Mouse (Mus musculus) heart, adult 2 months (tissue): ENCODE measurements around the gene Ttll1.

Experiments
- CTCF ChIP-seq: fragments of 200-600 bp; IDR thresholded peaks from 2 replicates; pipeline ENCODE4 v1.8.1; 2022; ENCODE audit warnings: antibody characterized with exemption, mild to moderate bottlenecking, moderate library complexity
- POLR2A ChIP-seq: fragments of 200-500 bp; IDR thresholded peaks from 2 replicates; pipeline ENCODE4 v1.6.1; 2011; ENCODE audit warnings: mild to moderate bottlenecking, low read depth, low read length, control low read depth; ENCODE audit not compliant: insufficient read depth

DNA sequence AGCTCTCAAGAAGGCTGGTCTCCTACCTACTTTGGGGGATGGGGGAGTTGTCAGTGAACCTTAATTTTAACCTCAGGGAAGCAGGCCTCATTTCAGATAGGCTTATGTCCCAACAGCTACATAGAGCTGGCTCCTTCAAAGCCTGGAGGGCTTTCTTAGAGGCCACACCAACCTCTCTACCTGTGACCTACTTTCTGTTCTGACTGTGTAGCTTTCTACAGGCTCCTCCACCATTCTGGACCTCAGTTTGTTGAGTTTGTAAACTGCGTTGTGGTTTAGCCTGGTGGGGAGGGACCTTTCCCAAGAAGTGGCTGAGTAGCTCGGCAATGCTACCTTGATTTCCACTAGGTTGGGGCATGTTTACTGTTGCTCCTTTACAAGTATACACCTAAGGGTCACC lies 17.1 kb upstream of the Ttll1 start:
- TF ChIP-seq CTCF (no peak), POLR2A (no peak)
